Mouse (Mus musculus) G1E (cell line): ENCODE results near the gene Gm10409. TPM values are rescaled to one million over a fixed set of nuclear protein-coding genes. Genes with fewer than 3 reads are reported as not detected.
"Not testable (repeated sequence)": the region's sequence is repeated elsewhere in the genome, so short reads cannot be mapped to it uniquely, and the experiment has no call there.

ENCODE experiments used
- ATAC-seq: 2 replicates; pipeline ENCODE4 v1.8.0; 2016; ENCODE audit warnings: mild to moderate bottlenecking; ENCODE audit not compliant: insufficient number of reproducible peaks, poor library complexity, low FRiP score, severe bottlenecking; ENCODE audit errors: extremely low read depth
- DNase-seq: peaks from one replicate; pipeline ENCODE4 v3.0.0; 2012; ENCODE audit warnings: low spot score
- H3K27me3 ChIP-seq: 2 replicates; pipeline ENCODE4 v1.6.1; 2012; ENCODE audit warnings: mild to moderate bottlenecking, low read length, inconsistent platforms; ENCODE audit not compliant: insufficient read depth
- H3K36me3 ChIP-seq: replicated peaks from 2 replicates; pipeline ENCODE3; 2012; ENCODE audit warnings: mild to moderate bottlenecking, inconsistent platforms
- H3K4me1 ChIP-seq: 2 replicates; pipeline ENCODE4 v1.6.1; 2012; ENCODE audit warnings: low read depth, low read length, inconsistent platforms, mixed read lengths; ENCODE audit not compliant: insufficient read depth
- H3K4me3 ChIP-seq: 2 replicates; pipeline ENCODE4 v1.5.1; 2012; ENCODE audit warnings: low read depth, mild to moderate bottlenecking, inconsistent platforms, low read length, moderate library complexity, mixed read lengths
- H3K9me3 ChIP-seq: replicated peaks from 2 replicates; pipeline ENCODE4 v1.6.1; 2012; ENCODE audit warnings: inconsistent platforms
- polyA plus RNA-seq: library from polyadenylated mRNA; stranded (reverse); fragments of >175 nt; gene quantifications from 2 replicates; pipeline ENCODE4 v1.2.3, GENCODE M21; 2012
- total RNA-seq, 2 experiments: library from RNA; stranded (forward) in 1 of 2; stranded (reverse) in 1 of 2; fragments of 200-1000 nt in 1 of 2; fragments of >200 nt in 1 of 2; fragmentation: Nextera tagmentation in 1 of 2; gene quantifications; 2 replicates each; pipeline ENCODE4 v1.2.3; 2014 to 2017

Gene Gm10409
- total RNA-seq (2014; fragmentation: Nextera tagmentation): not detected in 2 replicates
- not detected in 2 replicates for total RNA-seq (2017)
- polyA plus RNA-seq: not detected in 2 replicates

GRCm38 (mm10) chr14:3412314-3412713, at the start of gene Gm10409:
Gene Gm10409, plus strand, starts transcription at chr14:3412614.
- not testable (repeated sequence) for ATAC-seq, H3K36me3 ChIP-seq, H3K4me1 ChIP-seq, DNase-seq, H3K9me3 ChIP-seq, H3K27me3 ChIP-seq, H3K4me3 ChIP-seq

DNA sequence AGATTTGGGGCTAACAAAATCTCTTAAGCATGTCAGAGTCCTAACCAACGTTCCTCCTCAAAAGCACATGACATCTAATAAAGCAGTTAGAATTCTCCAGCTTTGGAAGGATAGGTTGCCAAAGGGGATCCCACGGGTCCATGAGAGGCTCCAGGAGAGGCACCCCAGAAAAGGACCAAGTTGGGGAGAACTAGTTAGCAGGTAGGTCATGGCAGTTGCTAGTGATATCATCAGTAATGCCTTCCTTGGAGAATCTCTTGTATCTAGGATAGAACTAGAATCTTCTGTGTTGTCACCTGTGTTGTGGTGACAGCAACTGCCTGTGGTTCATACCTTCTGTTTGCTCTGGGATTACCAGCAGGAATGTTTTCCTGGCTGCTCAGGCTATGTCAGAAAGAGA, 17.6 kb upstream of the Gm10409 start, which contains the start of gene Gm10413:
Gene Gm10413, plus strand, starts transcription at position 301 of the 400 bp plus-strand sequence.
- not testable (repeated sequence) for H3K4me3 ChIP-seq, H3K27me3 ChIP-seq, H3K4me1 ChIP-seq, H3K9me3 ChIP-seq, H3K36me3 ChIP-seq, DNase-seq, ATAC-seq

GRCm38 (mm10) chr14:3427803-3428202, 15.4 kb downstream of the Gm10409 start, which contains the start of gene Gm3005:
Gene Gm3005, plus strand, starts transcription at chr14:3428103.
- not testable (repeated sequence) for H3K9me3 ChIP-seq, H3K27me3 ChIP-seq, H3K36me3 ChIP-seq, DNase-seq, H3K4me1 ChIP-seq, ATAC-seq, H3K4me3 ChIP-seq

GRCm38 (mm10) chr14:3449079-3449478, 36.7 kb downstream of the Gm10409 start, which contains the start of gene Gm10408:
Gene Gm10408, plus strand, starts transcription at chr14:3449379.
- not testable (repeated sequence) for ATAC-seq, H3K4me3 ChIP-seq, H3K4me1 ChIP-seq, DNase-seq, H3K36me3 ChIP-seq, H3K9me3 ChIP-seq, H3K27me3 ChIP-seq

Other genes with a start within 250 kb of the Gm10409 start
- not detected in 2 replicates for gene Gm5795, start 224.4 kb upstream of the Gm10409 start, total RNA-seq (2014; fragmentation: Nextera tagmentation)
- gene Gm5795, start 224.4 kb upstream of the Gm10409 start, total RNA-seq (2017): 0.52 and 0.71 TPM in 2 replicates
- not detected in 2 replicates for gene Gm5795, start 224.4 kb upstream of the Gm10409 start, polyA plus RNA-seq
- gene D830030K20Rik, start 204.1 kb upstream of the Gm10409 start, total RNA-seq (2014; fragmentation: Nextera tagmentation): not detected in 2 replicates
- gene D830030K20Rik, start 204.1 kb upstream of the Gm10409 start, total RNA-seq (2017): 0.64 and 0.82 TPM in 2 replicates
- gene D830030K20Rik, start 204.1 kb upstream of the Gm10409 start, polyA plus RNA-seq: not detected in 2 replicates
- not detected in 2 replicates for gene Gm2956, start 80.0 kb upstream of the Gm10409 start, total RNA-seq (2014; fragmentation: Nextera tagmentation)
- not detected in 2 replicates for gene Gm2956, start 80.0 kb upstream of the Gm10409 start, total RNA-seq (2017)
- not detected in 2 replicates for gene Gm2956, start 80.0 kb upstream of the Gm10409 start, polyA plus RNA-seq
- gene Gm10413, start 17.5 kb upstream of the Gm10409 start, total RNA-seq (2014; fragmentation: Nextera tagmentation): not detected in 2 replicates
- not detected in 2 replicates for gene Gm10413, start 17.5 kb upstream of the Gm10409 start, total RNA-seq (2017)
- not detected in 2 replicates for gene Gm10413, start 17.5 kb upstream of the Gm10409 start, polyA plus RNA-seq
- not detected in 2 replicates for gene Gm3005, start 15.5 kb downstream of the Gm10409 start, total RNA-seq (2014; fragmentation: Nextera tagmentation)
- not detected in 2 replicates for gene Gm3005, start 15.5 kb downstream of the Gm10409 start, total RNA-seq (2017)
- gene Gm3005, start 15.5 kb downstream of the Gm10409 start, polyA plus RNA-seq: not detected in 2 replicates
- gene Gm10408, start 36.8 kb downstream of the Gm10409 start, total RNA-seq (2014; fragmentation: Nextera tagmentation): not detected in 2 replicates
- not detected in 2 replicates for gene Gm10408, start 36.8 kb downstream of the Gm10409 start, total RNA-seq (2017)
- gene Gm10408, start 36.8 kb downstream of the Gm10409 start, polyA plus RNA-seq: not detected in 2 replicates
- gene Gm3012, start 221.9 kb downstream of the Gm10409 start, total RNA-seq (2014; fragmentation: Nextera tagmentation): not detected in 2 replicates
- gene Gm3012, start 221.9 kb downstream of the Gm10409 start, total RNA-seq (2017): not detected in 2 replicates
- not detected in 2 replicates for gene Gm3012, start 221.9 kb downstream of the Gm10409 start, polyA plus RNA-seq
- not detected in 2 replicates for gene Gm3020, start 239.4 kb downstream of the Gm10409 start, total RNA-seq (2014; fragmentation: Nextera tagmentation)
- gene Gm3020, start 239.4 kb downstream of the Gm10409 start, total RNA-seq (2017): not detected in 2 replicates
- gene Gm3020, start 239.4 kb downstream of the Gm10409 start, polyA plus RNA-seq: not detected in 2 replicates